Mouse (Mus musculus) liver, adult 2 months (tissue): ENCODE results near the gene Dnajc30. TPM values are rescaled to one million over a fixed set of nuclear protein-coding genes. Genes with fewer than 3 reads are reported as not detected.

Source experiments
- DNase-seq: peaks from one replicate; pipeline ENCODE4 v3.0.0-alpha.2; 2011; ENCODE audit warnings: low read depth, low spot score; ENCODE audit errors: extremely low read depth
- H3K27ac ChIP-seq: fragments of 200-500 bp; replicated peaks from 2 replicates; pipeline ENCODE4 v1.5.1; 2012; ENCODE audit warnings: low read depth, mild to moderate bottlenecking, control low read depth, inconsistent platforms, low read length; ENCODE audit not compliant: insufficient read depth
- H3K27me3 ChIP-seq: fragments of 200-500 bp; 2 replicates; pipeline ENCODE4 v1.6.1; 2012; ENCODE audit warnings: mild to moderate bottlenecking, moderate library complexity, low read length, inconsistent platforms; ENCODE audit not compliant: control insufficient read depth, insufficient read depth
- H3K36me3 ChIP-seq: fragments of 200-500 bp; 2 replicates; pipeline ENCODE4 v1.6.1; 2012; ENCODE audit warnings: low read length, inconsistent platforms; ENCODE audit not compliant: control insufficient read depth, insufficient read depth
- H3K4me1 ChIP-seq: fragments of 200-500 bp; 2 replicates; pipeline ENCODE4 v1.6.1; 2011; ENCODE audit warnings: low read length; ENCODE audit not compliant: control insufficient read depth, insufficient read depth
- H3K4me3 ChIP-seq: fragments of 200-500 bp; 2 replicates; pipeline ENCODE4 v1.5.1; 2011; ENCODE audit warnings: low read depth, mild to moderate bottlenecking, control low read depth, low read length, moderate library complexity; ENCODE audit not compliant: insufficient read depth
- H3K79me2 ChIP-seq: fragments of 200-500 bp; 2 replicates; pipeline ENCODE4 v1.6.1; 2012; ENCODE audit warnings: inconsistent platforms, mild to moderate bottlenecking, low read length, moderate library complexity; ENCODE audit not compliant: control insufficient read depth, insufficient read depth
- H3K9ac ChIP-seq: fragments of 200-500 bp; 2 replicates; pipeline ENCODE4 v1.6.1; 2012; ENCODE audit warnings: low read depth, mild to moderate bottlenecking, control low read depth, inconsistent platforms, low read length
- CTCF ChIP-seq: fragments of 200-500 bp; IDR thresholded peaks from 2 replicates; pipeline ENCODE4 v1.5.1; 2011; ENCODE audit warnings: low read depth, low read length, control low read depth
- POLR2A ChIP-seq: fragments of 200-500 bp; IDR thresholded peaks from 2 replicates; pipeline ENCODE4 v1.6.1; 2011; ENCODE audit warnings: low read length, control low read depth; ENCODE audit not compliant: insufficient read depth; ENCODE audit errors: extremely low read depth
- WGBS: fragments of 180-500 bp; shearing (Covaris S2); methylation state at CpG from one replicate; pipeline ENCODE4 v1.1.7; 2018; 5-methylcytosine and 5-hydroxymethylcytosine counted together
- polyA plus RNA-seq: library from polyadenylated mRNA; depleted of rRNA; stranded (reverse); fragments of >200 nt; gene quantifications from 2 replicates; pipeline ENCODE4 v1.2.3, GENCODE M21; 2012
- total RNA-seq: library from RNA; depleted of rRNA; stranded (reverse); fragments of >200 nt; gene quantifications from 2 replicates; pipeline ENCODE4 v1.2.3, GENCODE M21; 2014

Gene Dnajc30
- total and polyA plus RNA-seq, 2 experiments: 7.1 to 39.9 TPM

DNA sequence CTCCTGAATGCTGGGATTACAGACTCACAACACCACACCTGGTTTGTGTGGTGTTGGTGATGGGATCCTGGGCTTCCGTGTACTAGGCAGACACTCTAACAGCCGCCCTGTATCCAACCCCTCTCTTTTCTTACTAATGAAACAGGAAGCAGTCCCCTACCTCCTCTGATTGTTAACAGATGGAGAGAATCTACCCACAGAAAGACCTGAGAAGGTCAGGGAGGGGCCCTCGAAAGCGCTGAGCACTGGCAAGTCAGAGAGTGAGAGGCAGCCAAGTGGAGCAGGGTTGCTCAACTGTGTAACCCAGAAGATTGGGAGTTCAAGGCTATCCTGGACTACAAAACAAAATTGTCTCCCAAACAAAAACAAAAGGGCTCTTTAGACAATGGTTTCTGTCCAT is 22.9 kb downstream of the Dnajc30 start:
- H3K9ac ChIP-seq: no peak overlapping the region
- no peak overlapping the region for H3K27ac ChIP-seq
- peaks cover 9% of the 10 kb centered on the region for H3K4me1 ChIP-seq
- peaks cover 16% of the 10 kb centered on the region; the same call in 1 of the 2 replicates for H3K79me2 ChIP-seq
- no peaks in the 10 kb centered on the region for H3K36me3 ChIP-seq
- no peak for TF ChIP-seq CTCF
- H3K27me3 ChIP-seq: no peaks in the 10 kb centered on the region
- 47% methylated on average over 4 of the region's 4 CpGs for WGBS
- H3K4me3 ChIP-seq: no peak overlapping the region
- peak; percentile 55 for DNase-seq

DNA sequence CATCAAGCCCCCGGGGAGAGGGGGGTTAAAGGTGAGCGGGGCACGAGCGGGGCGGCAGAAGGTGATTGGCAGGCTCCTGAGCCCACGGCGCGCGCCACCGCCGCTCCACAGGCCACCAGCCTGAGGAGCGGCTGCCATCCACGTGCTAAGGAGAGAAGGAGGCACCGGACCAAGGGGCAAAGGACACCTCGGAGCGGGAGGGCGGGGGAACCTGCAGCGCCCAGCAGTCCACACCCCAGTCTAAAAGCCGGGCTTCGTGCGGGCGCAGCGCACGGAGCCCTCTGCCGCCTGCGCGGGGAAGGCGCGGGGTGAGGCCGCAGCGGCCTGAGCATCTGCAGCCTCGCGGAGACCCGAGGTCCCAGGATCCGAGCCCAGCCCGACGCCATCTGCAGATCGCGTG is 25.7 kb downstream of the Dnajc30 start, which contains the start of gene Mlxipl:
Mlxipl (plus strand) TSS at position 238 of the 400 bp plus-strand sequence.
- WGBS: 2% methylated on average over 39 of the region's 39 CpGs
- Histone ChIP-seq H3K27me3 (no peaks in the 10 kb centered on the region), H3K4me3 (peak within 1 kb of the TSS; percentile 52), H3K36me3 (no peaks in the 10 kb centered on the region), H3K27ac (peak within 1 kb of the TSS; percentile 70), H3K79me2 (peaks cover 33% of the 10 kb centered on the region; the same call in 1 of the 2 replicates), H3K9ac (peak within 1 kb of the TSS; percentile 84), H3K4me1 (peaks cover 24% of the 10 kb centered on the region)
- TF ChIP-seq CTCF (peak; percentile 44), POLR2A (0 out of 2 replicates have a peak, but pooled peaks have one; percentile 22)
- peak; percentile 86 for DNase-seq

DNA sequence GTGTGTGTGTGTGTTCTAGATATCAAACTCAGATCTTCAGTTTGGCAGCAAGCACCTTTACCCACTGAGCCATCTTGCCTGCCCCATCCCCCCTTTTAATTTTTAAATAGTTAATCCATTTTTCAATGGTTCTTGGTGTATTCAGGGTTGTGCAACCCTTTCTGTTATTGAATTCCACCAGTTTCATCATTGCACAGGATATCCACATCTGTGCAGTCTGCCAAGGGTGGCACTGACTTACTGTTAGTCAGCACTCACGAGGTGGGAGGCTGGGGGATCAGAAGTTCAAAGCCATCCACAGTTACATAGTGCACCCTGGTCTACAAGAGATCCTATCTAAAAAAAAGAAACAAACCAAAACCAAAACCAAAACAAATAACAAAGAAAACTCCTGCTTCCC is 37.0 kb downstream of the Dnajc30 start:
- DNase-seq: peak; percentile 100
- TF ChIP-seq CTCF (no peak), POLR2A (no peak)
- Histone ChIP-seq H3K27me3 (no peaks in the 10 kb centered on the region), H3K79me2 (peaks cover 8% of the 10 kb centered on the region), H3K9ac (no peak overlapping the region), H3K27ac (peak overlapping the region; percentile 55; the same call in 1 of the 2 replicates), H3K36me3 (no peaks in the 10 kb centered on the region), H3K4me3 (no peak overlapping the region), H3K4me1 (peaks cover 33% of the 10 kb centered on the region)
- WGBS: 10% methylated on average over 1 of the region's 1 CpGs

- Histone ChIP-seq H3K36me3 (no peaks in the 10 kb centered on the region), H3K27me3 (no peaks in the 10 kb centered on the region), H3K9ac (no peak overlapping the region), H3K4me3 (no peak overlapping the region), H3K4me1 (peaks cover 28% of the 10 kb centered on the region), H3K79me2 (peaks cover 4% of the 10 kb centered on the region; the same call in 1 of the 2 replicates), H3K27ac (peak overlapping the region; percentile 77)
- peak; percentile 95 for DNase-seq
- TF ChIP-seq CTCF (peak; percentile 48), POLR2A (no peak)
- WGBS: 18% methylated on average over 11 of the region's 11 CpGs
Measured at GRCm38 (mm10) chr5:135103999-135104660, 40.1 kb downstream of the Dnajc30 start.

GRCm38 (mm10) chr5:135106758-135107256 is 42.8 kb downstream of the Dnajc30 start:
- peak; percentile 97 for TF ChIP-seq POLR2A
- no peak for TF ChIP-seq CTCF
- H3K4me3 ChIP-seq: peak overlapping the region; percentile 80
- H3K36me3 ChIP-seq: peaks cover 1% of the 10 kb centered on the region; the same call in 1 of the 2 replicates
- no peaks in the 10 kb centered on the region for H3K27me3 ChIP-seq
- DNase-seq: peak; percentile 97
- peak overlapping the region; percentile 80 for H3K27ac ChIP-seq
- H3K4me1 ChIP-seq: peaks cover 29% of the 10 kb centered on the region
- peaks cover 19% of the 10 kb centered on the region for H3K79me2 ChIP-seq
- peak overlapping the region; percentile 92 for H3K9ac ChIP-seq
- under 1% methylated on average over 48 of the region's 48 CpGs for WGBS
